Mouse (Mus musculus) liver, embryonic 15.5 days (tissue): ENCODE results near the gene Gm13539. TPM values are rescaled to one million over a fixed set of nuclear protein-coding genes. Genes with fewer than 3 reads are reported as not detected.
"Not testable (repeated sequence)": the region's sequence is repeated elsewhere in the genome, so short reads cannot be mapped to it uniquely, and the experiment has no call there.

ENCODE experiments used
- ATAC-seq: fragments of 200-750 bp; cut with Nextera tagmentation; 2 replicates; pipeline ENCODE4 v1.8.0; 2017; ENCODE audit warnings: moderate number of reproducible peaks, mild to moderate bottlenecking, moderate library complexity; ENCODE audit not compliant: insufficient read depth
- H3K27ac ChIP-seq: fragments of 300-500 bp; sonication (generic); replicated peaks from 2 replicates; pipeline ENCODE4 v1.5.1; 2015; ENCODE audit warnings: mild to moderate bottlenecking, inconsistent platforms
- H3K27me3 ChIP-seq: fragments of 300-500 bp; sonication (generic); 2 replicates; pipeline ENCODE4 v1.6.1; 2015; ENCODE audit warnings: mild to moderate bottlenecking, inconsistent platforms
- H3K36me3 ChIP-seq: fragments of 300-500 bp; sonication (generic); replicated peaks from 2 replicates; pipeline ENCODE4 v1.6.1; 2015; ENCODE audit warnings: moderate library complexity, mild to moderate bottlenecking, inconsistent platforms
- H3K4me1 ChIP-seq: fragments of 300-500 bp; sonication (generic); replicated peaks from 2 replicates; pipeline ENCODE4 v1.6.1; 2015; ENCODE audit warnings: inconsistent platforms
- H3K4me2 ChIP-seq: fragments of 300-500 bp; sonication (generic); 2 replicates; pipeline ENCODE4 v1.6.1; 2015; ENCODE audit warnings: moderate library complexity, mild to moderate bottlenecking, inconsistent platforms
- H3K4me3 ChIP-seq: fragments of 300-500 bp; sonication (generic); replicated peaks from 2 replicates; pipeline ENCODE4 v1.5.1; 2015; ENCODE audit warnings: mild to moderate bottlenecking, inconsistent platforms
- H3K9ac ChIP-seq: fragments of 300-500 bp; sonication (generic); 2 replicates; pipeline ENCODE4 v1.6.1; 2015; ENCODE audit warnings: moderate library complexity, mild to moderate bottlenecking, inconsistent platforms
- H3K9me3 ChIP-seq: fragments of 300-500 bp; sonication (generic); replicated peaks from 2 replicates; pipeline ENCODE4 v1.6.1; 2016; ENCODE audit warnings: inconsistent platforms
- WGBS: fragments of 180-500 bp; shearing (Covaris S2); methylation state at CpG from one replicate; pipeline ENCODE4 v1.1.7; 2015; ENCODE audit warnings: mixed read lengths; ENCODE audit not compliant: insufficient replicate concordance; 5-methylcytosine and 5-hydroxymethylcytosine counted together
- polyA plus RNA-seq: library from polyadenylated mRNA; unstranded; fragments of >200 nt; fragmentation: Nextera tagmentation; extraction: Ambion mirVana; gene quantifications from 2 replicates; pipeline ENCODE4 v1.2.1, GENCODE M21; 2015

Gm13539 gene
- not detected in 2 replicates for polyA plus RNA-seq

- H3K4me2 ChIP-seq, result no peak within 1 kb of the TSS
- H3K27ac ChIP-seq, result no peak within 1 kb of the TSS
- no peak for ATAC-seq
- no peak within 1 kb of the TSS for H3K9ac ChIP-seq
- no peaks in the 10 kb centered on the region; the same call in 1 of the 2 replicates for H3K27me3 ChIP-seq
- WGBS, result 50% methylated on average over 3 of the region's 3 CpGs
- H3K4me1 ChIP-seq, result 0 out of 2 replicates have a peak, but pooled peaks cover 3% of the 10 kb centered on the region
- H3K4me3 ChIP-seq, result no peak within 1 kb of the TSS
- no peaks in the 10 kb centered on the region for H3K36me3 ChIP-seq
- no peaks in the 10 kb centered on the region for H3K9me3 ChIP-seq
These were observed at the start of gene Gm13539 for GRCm38 (mm10) chr2:25781957-25782356. Gm13539 (plus strand) TSS chr2:25782257.

DNA sequence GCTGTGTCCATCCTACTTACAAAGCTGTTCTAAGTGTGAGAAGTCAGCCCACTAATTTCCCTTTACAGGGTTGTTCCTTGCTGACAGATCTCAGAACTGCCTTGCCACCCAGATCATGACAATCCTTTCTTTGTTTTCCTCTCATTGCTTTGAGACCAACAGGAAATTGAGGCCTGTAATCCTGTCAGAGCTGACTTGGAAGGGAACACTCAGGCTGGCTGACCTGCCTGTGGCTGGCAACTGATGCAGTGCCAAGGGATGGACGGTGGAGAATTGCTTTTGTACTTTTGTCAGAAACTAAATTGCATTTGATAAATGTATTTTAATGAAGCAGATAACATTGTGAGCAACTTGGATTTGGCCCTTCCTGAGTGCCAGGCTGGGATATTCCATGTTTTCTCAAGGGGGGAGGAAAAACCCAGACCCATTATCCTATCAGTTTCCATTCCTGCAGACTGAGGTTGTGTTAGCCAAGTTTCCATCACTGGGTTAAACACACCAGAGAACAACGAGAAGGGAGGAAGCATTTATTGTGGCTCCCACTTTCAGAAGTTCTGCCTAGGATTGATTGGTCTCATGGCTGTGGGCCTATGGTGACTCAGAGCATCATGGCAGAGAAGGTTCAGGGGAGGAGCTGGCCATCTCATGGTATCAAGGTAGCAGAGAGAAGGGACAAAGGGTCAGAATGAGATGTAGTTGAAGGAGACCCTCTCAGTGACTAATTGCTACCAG, 48.7 kb upstream of the Gm13539 start:
- Histone ChIP-seq H3K9ac (no peak overlapping the region), H3K4me1 (no peaks in the 10 kb centered on the region), H3K9me3 (no peaks in the 10 kb centered on the region), H3K4me2 (no peak overlapping the region), H3K27me3 (no peaks in the 10 kb centered on the region), H3K4me3 (no peak overlapping the region), H3K36me3 (no peaks in the 10 kb centered on the region), H3K27ac (no peak overlapping the region)
- ATAC-seq, result no peak
- WGBS, result 41% methylated on average over 2 of the region's 2 CpGs

GRCm38 (mm10) chr2:25736709-25737108, 45.3 kb upstream of the Gm13539 start, which contains the start of gene Obp2b:
Obp2b (plus strand) TSS chr2:25737009.
- not testable (repeated sequence) for H3K4me2 ChIP-seq, H3K4me3 ChIP-seq, ATAC-seq, H3K27me3 ChIP-seq, H3K9ac ChIP-seq, H3K4me1 ChIP-seq, H3K9me3 ChIP-seq, H3K36me3 ChIP-seq, H3K27ac ChIP-seq
- 74% methylated on average over 3 of the region's 3 CpGs for WGBS

GRCm38 (mm10) chr2:25741671-25742070, 40.4 kb upstream of the Gm13539 start:
- no peak overlapping the region for H3K9ac ChIP-seq
- no peaks in the 10 kb centered on the region for H3K36me3 ChIP-seq
- no peaks in the 10 kb centered on the region for H3K4me1 ChIP-seq
- H3K4me2 ChIP-seq, result no peak overlapping the region
- H3K27ac ChIP-seq, result no peak overlapping the region
- WGBS, result 63% methylated on average over 1 of the region's 1 CpGs
- ATAC-seq, result no peak
- no peaks in the 10 kb centered on the region for H3K27me3 ChIP-seq
- H3K9me3 ChIP-seq, result no peaks in the 10 kb centered on the region
- H3K4me3 ChIP-seq, result no peak overlapping the region

GRCm38 (mm10) chr2:25754201-25754600, 27.9 kb upstream of the Gm13539 start:
- no peak overlapping the region for H3K27ac ChIP-seq
- H3K4me1 ChIP-seq, result no peaks in the 10 kb centered on the region
- no peaks in the 10 kb centered on the region for H3K9me3 ChIP-seq
- H3K4me2 ChIP-seq, result no peak overlapping the region
- WGBS, result 60% methylated on average over 1 of the region's 1 CpGs
- no peak overlapping the region for H3K9ac ChIP-seq
- no peak for ATAC-seq
- H3K36me3 ChIP-seq, result no peaks in the 10 kb centered on the region
- no peak overlapping the region for H3K4me3 ChIP-seq
- H3K27me3 ChIP-seq, result no peaks in the 10 kb centered on the region

DNA sequence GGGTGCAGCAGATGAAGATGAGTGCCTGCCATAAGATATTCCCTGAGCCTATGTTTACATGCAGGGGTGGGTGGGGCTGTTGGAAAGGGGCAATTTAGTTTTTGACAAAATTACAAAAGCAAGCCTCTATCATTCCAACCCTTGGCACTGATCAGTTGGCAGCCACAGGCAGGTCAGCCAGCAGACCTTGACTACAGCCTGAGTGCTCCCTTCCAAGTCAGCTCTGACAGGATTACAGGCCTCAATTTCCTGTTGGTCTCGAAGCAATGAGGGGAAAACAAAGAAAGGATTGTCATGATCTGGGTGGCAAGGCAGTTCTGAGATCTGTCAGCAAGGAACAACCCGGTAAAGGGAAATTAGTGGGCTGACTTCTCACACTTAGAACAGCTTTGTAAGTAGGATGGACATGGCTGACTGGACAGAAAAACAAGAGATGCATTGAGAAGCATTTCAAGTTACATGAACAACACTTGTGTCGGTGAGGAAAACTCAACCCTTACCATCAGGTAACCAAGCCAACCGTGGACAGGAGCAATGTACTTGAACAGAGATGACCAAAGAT, 23.9 kb upstream of the Gm13539 start:
- WGBS, result 44% methylated on average over 4 of the region's 4 CpGs
- Histone ChIP-seq H3K9me3 (no peaks in the 10 kb centered on the region), H3K9ac (no peak overlapping the region), H3K4me2 (no peak overlapping the region), H3K4me1 (no peaks in the 10 kb centered on the region), H3K27me3 (no peaks in the 10 kb centered on the region), H3K4me3 (no peak overlapping the region), H3K36me3 (no peaks in the 10 kb centered on the region), H3K27ac (no peak overlapping the region)
- ATAC-seq, result no peak

- no peak for ATAC-seq
- 28% methylated on average over 2 of the region's 2 CpGs for WGBS
- no peak within 1 kb of the TSS for H3K4me2 ChIP-seq
- H3K9me3 ChIP-seq, result no peaks in the 10 kb centered on the region
- no peaks in the 10 kb centered on the region for H3K27me3 ChIP-seq
- H3K27ac ChIP-seq, result no peak within 1 kb of the TSS
- H3K4me1 ChIP-seq, result no peaks in the 10 kb centered on the region
- no peaks in the 10 kb centered on the region for H3K36me3 ChIP-seq
- no peak within 1 kb of the TSS for H3K4me3 ChIP-seq
- no peak within 1 kb of the TSS for H3K9ac ChIP-seq
These were observed 16.8 kb upstream of the Gm13539 start, which contains the start of gene Lcn3 for GRCm38 (mm10) chr2:25765269-25765668. Lcn3 (plus strand) TSS chr2:25765569.

DNA sequence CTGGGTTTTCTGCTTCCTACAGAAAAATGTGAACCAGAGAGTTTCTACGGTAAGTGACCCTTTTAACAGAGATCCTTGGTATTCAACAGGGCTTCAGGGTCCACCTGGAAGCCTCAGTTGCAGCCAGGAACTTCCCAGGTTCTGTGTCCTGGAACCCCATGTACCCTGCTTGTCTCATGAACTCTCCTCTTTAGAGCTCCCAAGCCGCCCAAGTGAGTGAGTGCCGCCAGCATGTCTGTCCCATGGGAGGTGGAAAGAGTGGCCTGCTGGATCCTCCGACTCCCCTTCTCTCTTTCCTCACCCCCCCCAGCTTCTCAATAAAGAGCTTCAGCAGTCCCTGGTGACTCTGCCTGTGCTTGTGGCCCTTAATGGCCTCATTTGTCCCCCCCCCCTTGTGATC, 14.3 kb upstream of the Gm13539 start:
- no peak overlapping the region for H3K4me2 ChIP-seq
- no peak overlapping the region for H3K4me3 ChIP-seq
- WGBS, result 64% methylated on average over 4 of the region's 4 CpGs
- no peaks in the 10 kb centered on the region for H3K9me3 ChIP-seq
- no peak for ATAC-seq
- H3K27me3 ChIP-seq, result no peaks in the 10 kb centered on the region
- H3K9ac ChIP-seq, result no peak overlapping the region
- H3K27ac ChIP-seq, result no peak overlapping the region
- H3K36me3 ChIP-seq, result no peaks in the 10 kb centered on the region
- H3K4me1 ChIP-seq, result no peaks in the 10 kb centered on the region

DNA sequence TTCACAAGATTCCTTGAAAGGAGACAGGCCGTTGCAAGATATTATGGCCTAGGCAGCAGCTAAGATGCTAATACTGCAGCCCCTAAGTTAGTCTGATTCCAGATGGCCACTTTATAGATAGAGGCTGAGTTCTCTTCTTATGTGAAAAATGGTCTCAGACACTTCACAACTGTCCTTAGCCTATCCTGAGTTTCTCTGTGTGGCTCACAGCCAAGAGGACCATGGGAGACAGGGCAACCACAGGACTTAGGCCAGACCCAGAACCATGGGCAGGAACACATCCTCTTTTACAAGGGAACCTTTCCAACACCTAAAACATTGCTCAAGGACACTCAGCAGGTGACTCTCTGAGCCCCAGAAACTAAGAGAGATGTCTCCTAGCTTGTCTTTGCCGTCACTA, 8.6 kb upstream of the Gm13539 start:
- H3K27ac ChIP-seq, result no peak overlapping the region
- H3K4me1 ChIP-seq, result no peaks in the 10 kb centered on the region
- H3K9ac ChIP-seq, result no peak overlapping the region
- H3K4me3 ChIP-seq, result no peak overlapping the region
- 62% methylated on average over 2 of the region's 2 CpGs for WGBS
- H3K27me3 ChIP-seq, result no peaks in the 10 kb centered on the region; the same call in 1 of the 2 replicates
- no peaks in the 10 kb centered on the region for H3K9me3 ChIP-seq
- no peak for ATAC-seq
- H3K4me2 ChIP-seq, result no peak overlapping the region
- no peaks in the 10 kb centered on the region for H3K36me3 ChIP-seq

- no peak overlapping the region for H3K9ac ChIP-seq
- H3K27ac ChIP-seq, result no peak overlapping the region
- no peak overlapping the region for H3K4me3 ChIP-seq
- WGBS, result 45% methylated on average over 2 of the region's 2 CpGs
- H3K27me3 ChIP-seq, result no peaks in the 10 kb centered on the region; the same call in 1 of the 2 replicates
- no peaks in the 10 kb centered on the region for H3K4me1 ChIP-seq
- H3K4me2 ChIP-seq, result no peak overlapping the region
- no peak for ATAC-seq
- H3K36me3 ChIP-seq, result no peaks in the 10 kb centered on the region
- no peaks in the 10 kb centered on the region for H3K9me3 ChIP-seq
These were observed 7.4 kb upstream of the Gm13539 start for GRCm38 (mm10) chr2:25774640-25775039.

GRCm38 (mm10) chr2:25775991-25776390, 6.1 kb upstream of the Gm13539 start:
- WGBS, result 52% methylated on average over 3 of the region's 3 CpGs
- Histone ChIP-seq H3K27me3 (no peaks in the 10 kb centered on the region; the same call in 1 of the 2 replicates), H3K27ac (no peak overlapping the region), H3K9me3 (no peaks in the 10 kb centered on the region), H3K4me2 (no peak overlapping the region), H3K9ac (no peak overlapping the region), H3K4me3 (no peak overlapping the region), H3K36me3 (no peaks in the 10 kb centered on the region), H3K4me1 (no peaks in the 10 kb centered on the region)
- ATAC-seq, result no peak
